Mouse (Mus musculus): ENCODE measurements around the gene Kdm1b.

GRCm38 (mm10) chr13:47078799-47079198, 35.5 kb downstream of the Kdm1b start:
- TF ChIP-seq CTCF (IDR thresholded peaks at IDR 0.05; ENCODE audit: control insufficient read depth, insufficient read depth, insufficient read length) = no peak
- no peak for TF ChIP-seq MAX (IDR thresholded peaks at IDR 0.05)
- no peak for TF ChIP-seq CEBPB (IDR thresholded peaks at IDR 0.05; ENCODE audit: low read depth)
- TF ChIP-seq USF1 (IDR thresholded peaks at IDR 0.05; ENCODE audit: low read depth) = no peak
- no peak for TF ChIP-seq MYOD1 (IDR thresholded peaks at IDR 0.05; ENCODE audit: control insufficient read depth, insufficient read length, low read depth)
- no peak for TF ChIP-seq MYOG (IDR thresholded peaks at IDR 0.05; ENCODE audit: control insufficient read depth, extremely low read depth, insufficient read length)
